Comparison of ENCODE assay signal across 8 mouse cellular contexts in genomic region chr6:127109402-127109930, GRCm38 (mm10). TPM values are rescaled to one million over a fixed set of nuclear protein-coding genes. Genes with fewer than 3 reads are reported as not detected.
A peak's percentile ranks its signal among the peaks of the same experiment; 100 is the strongest.
DNase-seq lines count a peak whose midpoint lies in the region; ATAC-seq and TF ChIP-seq lines count a peak whose summit lies in the region.

TSS of gene Tigar (minus strand) at chr6:127109557.

- TF ChIP-seq POLR2A in olfactory bulb, adult 2 months (IDR thresholded peaks at IDR 0.05; ENCODE audit: insufficient read depth, low read depth, low read length), result peak; percentile 88
- peak; percentile 85 for TF ChIP-seq POLR2A in thymus, adult 2 months (IDR thresholded peaks at IDR 0.05; ENCODE audit: control insufficient read depth, extremely low read depth, insufficient read depth, low read length, poor library complexity)

- ATAC-seq in G1E (ENCODE audit: extremely low read depth, insufficient number of reproducible peaks, low FRiP score, poor library complexity, severe bottlenecking), result peak; percentile 99
- ATAC-seq in forebrain, embryonic 16.5 days, result peak; percentile 100
- ATAC-seq in lung, embryonic 14.5 days (ENCODE audit: insufficient read depth), result peak; percentile 99

- WGBS in forebrain, embryonic 16.5 days, result 0% methylated on average over 37 of the region's 37 CpGs
- WGBS in lung, embryonic 14.5 days, result under 1% methylated on average over 37 of the region's 37 CpGs
- WGBS in olfactory bulb, adult 2 months, result under 1% methylated on average over 37 of the region's 37 CpGs
- 0% methylated on average over 37 of the region's 37 CpGs for WGBS in thymus, adult 2 months

- H3K4me2 ChIP-seq in forebrain, embryonic 16.5 days (ENCODE audit: low read length), result peak within 1 kb of the TSS; percentile 72
- peak within 1 kb of the TSS; percentile 89 for H3K4me2 ChIP-seq in lung, embryonic 14.5 days

- H3K27ac ChIP-seq in forebrain, embryonic 16.5 days (ENCODE audit: low read length), result no peak within 1 kb of the TSS
- peak within 1 kb of the TSS; percentile 84 for H3K27ac ChIP-seq in layer of hippocampus, adult 2 months
- no peak within 1 kb of the TSS for H3K27ac ChIP-seq in lung, embryonic 14.5 days (ENCODE audit: low read depth)
- H3K27ac ChIP-seq in olfactory bulb, adult 2 months (ENCODE audit: insufficient read depth, low read depth, low read length), result no peak within 1 kb of the TSS
- no peak within 1 kb of the TSS for H3K27ac ChIP-seq in thymus, adult 2 months (ENCODE audit: control insufficient read depth, insufficient read depth, low read length)

- H3K4me3 ChIP-seq in G1E (ENCODE audit: low read depth, low read length), result peak within 1 kb of the TSS; percentile 77
- H3K4me3 ChIP-seq in forebrain, embryonic 16.5 days (replicated peaks; ENCODE audit: low read length), result peak within 1 kb of the TSS; percentile 61
- H3K4me3 ChIP-seq in layer of hippocampus, adult 2 months, result peak within 1 kb of the TSS; percentile 80
- H3K4me3 ChIP-seq in lung, embryonic 14.5 days (ENCODE audit: low read depth, low read length), result peak within 1 kb of the TSS; percentile 59
- H3K4me3 ChIP-seq in olfactory bulb, adult 2 months (ENCODE audit: insufficient read depth, low read depth, low read length), result peak within 1 kb of the TSS; percentile 95
- H3K4me3 ChIP-seq in thymus, adult 2 months (ENCODE audit: control insufficient read depth, insufficient read depth, low read length), result peak within 1 kb of the TSS; percentile 45

- DNase-seq in G1E (ENCODE audit: low spot score), result peak; percentile 83
- DNase-seq in cerebellum, adult 18-20 months, result peak; percentile 97
- DNase-seq in heart, postnatal 36 days, result peak; percentile 89
- peak; percentile 94 to 96 for DNase-seq in layer of hippocampus, adult 2 months (ENCODE audit: low spot score in 2 of 2)
- peak; percentile 96 for DNase-seq in lung, embryonic 14.5 days
- peak; percentile 93 for DNase-seq in thymus, adult 2 months

- H3K36me3 ChIP-seq in G1E (replicated peaks), result peaks cover 2% of the 10 kb centered on the region
- H3K36me3 ChIP-seq in forebrain, embryonic 16.5 days (ENCODE audit: control insufficient read depth, insufficient read depth), result no peaks in the 10 kb centered on the region
- no peaks in the 10 kb centered on the region for H3K36me3 ChIP-seq in lung, embryonic 14.5 days (ENCODE audit: insufficient read depth)
- no peaks in the 10 kb centered on the region for H3K36me3 ChIP-seq in thymus, adult 2 months (ENCODE audit: control insufficient read depth, insufficient read depth, low read length)

- peaks cover 16% of the 10 kb centered on the region for H3K4me1 ChIP-seq in G1E (ENCODE audit: insufficient read depth, low read depth, low read length)
- H3K4me1 ChIP-seq in forebrain, embryonic 16.5 days (replicated peaks; ENCODE audit: control insufficient read depth, insufficient read depth, low read length), result peaks cover 15% of the 10 kb centered on the region
- peaks cover 6% of the 10 kb centered on the region; the same call in 1 of the 2 replicates for H3K4me1 ChIP-seq in lung, embryonic 14.5 days (ENCODE audit: insufficient read depth)
- H3K4me1 ChIP-seq in olfactory bulb, adult 2 months (ENCODE audit: control insufficient read depth, insufficient read depth, low read length), result peaks cover 2% of the 10 kb centered on the region; the same call in 1 of the 2 replicates
- H3K4me1 ChIP-seq in thymus, adult 2 months (replicated peaks; ENCODE audit: control insufficient read depth, insufficient read depth, low read length), result peaks cover 10% of the 10 kb centered on the region; the same call in 1 of the 2 replicates

- TF ChIP-seq CTCF in G1E (IDR thresholded peaks at IDR 0.05; ENCODE audit: low read depth, low read length), result no peak
- TF ChIP-seq CTCF in layer of hippocampus, adult 2 months (conservative IDR thresholded peaks at IDR 0.05), result peak; percentile 37
- no peak for TF ChIP-seq CTCF in lung, embryonic 14.5 days (IDR thresholded peaks at IDR 0.05; ENCODE audit: low read depth)
- 0 out of 2 replicates have a peak, but pooled peaks have one; percentile 12 for TF ChIP-seq CTCF in olfactory bulb, adult 2 months (IDR thresholded peaks at IDR 0.05; ENCODE audit: insufficient read depth, low read depth, low read length)
- TF ChIP-seq CTCF in thymus, adult 2 months (IDR thresholded peaks at IDR 0.05; ENCODE audit: borderline replicate concordance, control insufficient read depth, extremely low read depth, insufficient read depth, low read length, poor library complexity), result 0 out of 2 replicates have a peak, but pooled peaks have one; percentile 43

- intact Hi-C loops in heart, postnatal 36 days (cut with DNase I), result loop anchor here (10.0 kb wide), 1 partner anchor 265 kb away; the partner anchor contains the start of gene Ndufa9

- peaks cover 39% of the 10 kb centered on the region for H3K27me3 ChIP-seq in G1E (ENCODE audit: insufficient read depth, low read length)
- H3K27me3 ChIP-seq in forebrain, embryonic 16.5 days (replicated peaks; ENCODE audit: control insufficient read depth, insufficient read depth, low read length), result no peaks in the 10 kb centered on the region
- H3K27me3 ChIP-seq in lung, embryonic 14.5 days (ENCODE audit: insufficient read depth, low read length), result no peaks in the 10 kb centered on the region
- H3K27me3 ChIP-seq in thymus, adult 2 months (ENCODE audit: control insufficient read depth, insufficient read depth, low read length), result no peaks in the 10 kb centered on the region

- no peaks in the 10 kb centered on the region for H3K9me3 ChIP-seq in G1E (replicated peaks)
- no peaks in the 10 kb centered on the region for H3K9me3 ChIP-seq in forebrain, embryonic 16.5 days (ENCODE audit: control insufficient read depth, low read length)
- H3K9me3 ChIP-seq in lung, embryonic 14.5 days (ENCODE audit: low read depth, low read length), result no peaks in the 10 kb centered on the region

- peak within 1 kb of the TSS; percentile 60 for H3K9ac ChIP-seq in forebrain, embryonic 16.5 days (replicated peaks; ENCODE audit: low read depth, low read length)
- peak within 1 kb of the TSS; percentile 56 for H3K9ac ChIP-seq in lung, embryonic 14.5 days

RNA-seq across cellular contexts. Expression of gene Tigar, which starts in this region (rescaled TPM):
- total RNA-seq in G1E (2014; fragmentation: Nextera tagmentation) (2.5 and 3.4 TPM in 2 replicates), G1E (2017) (4.0 and 4.7 TPM in 2 replicates)
- polyA plus RNA-seq in G1E (2012), result 0.94 and 1.1 TPM in 2 replicates
- polyA plus RNA-seq in forebrain, embryonic 16.5 days (2015; fragmentation: Nextera tagmentation; extraction: Ambion mirVana), result 8.2 and 9.2 TPM in 2 replicates
- 10 to 100 TPM; 45.8 to 48.8 TPM for total RNA-seq in heart, postnatal 36 days (2021)
- total RNA-seq in layer of hippocampus, adult 2 months (2021), result 10 to 100 TPM; 25.6 to 27.3 TPM
- 3.0 and 3.5 TPM in 2 replicates for polyA plus RNA-seq in lung, embryonic 14.5 days (2014; fragmentation: Nextera tagmentation; extraction: Ambion mirVana)
- polyA plus RNA-seq in olfactory bulb, adult 2 months (2012; ENCODE audit: insufficient read depth, insufficient read length, low replicate concordance, missing spikeins), result not detected in 2 replicates
- polyA plus RNA-seq in thymus, adult 2 months (2012; rRNA removed), result 1.8 and 2.4 TPM in 2 replicates

Comparison
In these comparisons a context has a peak if more than half of its experiments do, and no peak if none do; other contexts are left out.
1. RNA of gene Tigar (total RNA-seq): 45.8 to 48.8 TPM in heart, postnatal 36 days and 25.6 to 27.3 TPM in layer of hippocampus, adult 2 months; 2.5 to 4.7 TPM in G1E; every median in the first group is over 4 times any median in the second.
2. H3K4me3 ChIP-seq: peak in every context shown above with its lines; median percentile 95 in olfactory bulb, adult 2 months; 80 in layer of hippocampus, adult 2 months; 77 in G1E; 61 in forebrain, embryonic 16.5 days; 59 in lung, embryonic 14.5 days; 45 in thymus, adult 2 months.
3. CTCF ChIP-seq: peak in layer of hippocampus, adult 2 months (single experiment), olfactory bulb, adult 2 months (single experiment) and thymus, adult 2 months (single experiment); none in G1E (single experiment) and lung, embryonic 14.5 days (single experiment).
4. Peak in every context shown above with its lines, with median percentiles within 50 percentile points of each other: ATAC-seq and DNase-seq.